Mouse (Mus musculus) midbrain, embryonic 15.5 days (tissue): ENCODE measurements around the gene Chd5. TPM values are rescaled to one million over a fixed set of nuclear protein-coding genes. Genes with fewer than 3 reads are reported as not detected.

ENCODE experiments used
- ATAC-seq: fragments of 200-750 bp; cut with Nextera tagmentation; replicated peaks from 2 replicates; pipeline ENCODE4 v1.8.0; 2017; ENCODE audit warnings: moderate TSS enrichment
- H3K27ac ChIP-seq: fragments of 300-500 bp; sonication (generic); 2 replicates; pipeline ENCODE4 v1.5.1; 2015; ENCODE audit warnings: mild to moderate bottlenecking, inconsistent platforms
- H3K27me3 ChIP-seq: fragments of 300-500 bp; sonication (generic); replicated peaks from 2 replicates; pipeline ENCODE4 v1.6.1; 2015; ENCODE audit warnings: inconsistent platforms
- H3K36me3 ChIP-seq: fragments of 300-500 bp; sonication (generic); replicated peaks from 2 replicates; pipeline ENCODE4 v1.6.1; 2015; ENCODE audit warnings: inconsistent platforms
- H3K4me1 ChIP-seq: fragments of 300-500 bp; sonication (generic); 2 replicates; pipeline ENCODE4 v1.6.1; 2015; ENCODE audit warnings: inconsistent platforms
- H3K4me2 ChIP-seq: fragments of 300-500 bp; sonication (generic); 2 replicates; pipeline ENCODE4 v1.6.1; 2015; ENCODE audit warnings: inconsistent platforms, mild to moderate bottlenecking, moderate library complexity
- H3K4me3 ChIP-seq: fragments of 300-500 bp; sonication (generic); 2 replicates; pipeline ENCODE4 v1.5.1; 2015; ENCODE audit warnings: mild to moderate bottlenecking, inconsistent platforms
- H3K9ac ChIP-seq: fragments of 300-500 bp; sonication (generic); 2 replicates; pipeline ENCODE4 v1.6.1; 2015; ENCODE audit warnings: mild to moderate bottlenecking, inconsistent platforms
- H3K9me3 ChIP-seq: fragments of 300-500 bp; sonication (generic); 2 replicates; pipeline ENCODE4 v1.6.1; 2016; ENCODE audit warnings: inconsistent platforms
- WGBS: fragments of 180-500 bp; shearing (Covaris S2); methylation state at CpG from one replicate; pipeline ENCODE4 v1.1.7; 2015; ENCODE audit warnings: mixed read lengths; 5-methylcytosine and 5-hydroxymethylcytosine counted together
- polyA plus RNA-seq: library from polyadenylated mRNA; unstranded; fragments of >200 nt; fragmentation: Nextera tagmentation; extraction: Ambion mirVana; gene quantifications from 2 replicates; pipeline ENCODE4 v1.2.1, GENCODE M21; 2015

The Chd5 gene
- polyA plus RNA-seq, 1 experiment from 2014 or later: 65.0 TPM

GRCm38 (mm10) chr4:152382528-152383252 lies 44.2 kb downstream of the Chd5 start:
- Histone ChIP-seq H3K4me2 (no peak overlapping the region), H3K9ac (no peak overlapping the region), H3K4me3 (no peak overlapping the region), H3K4me1 (no peaks in the 10 kb centered on the region), H3K9me3 (no peaks in the 10 kb centered on the region), H3K27me3 (no peaks in the 10 kb centered on the region), H3K27ac (no peak overlapping the region), H3K36me3 (peaks cover 32% of the 10 kb centered on the region)
- 87% methylated on average over 17 of the region's 17 CpGs for WGBS
- no peak for ATAC-seq

- Histone ChIP-seq H3K4me3 (no peak overlapping the region), H3K9ac (no peak overlapping the region), H3K36me3 (peaks cover 29% of the 10 kb centered on the region), H3K4me2 (no peak overlapping the region), H3K27me3 (no peaks in the 10 kb centered on the region), H3K9me3 (no peaks in the 10 kb centered on the region), H3K4me1 (no peaks in the 10 kb centered on the region), H3K27ac (no peak overlapping the region)
- no peak for ATAC-seq
- 68% methylated on average over 16 of the region's 16 CpGs for WGBS
Observed at GRCm38 (mm10) chr4:152385644-152386043, 47.2 kb downstream of the Chd5 start.

DNA sequence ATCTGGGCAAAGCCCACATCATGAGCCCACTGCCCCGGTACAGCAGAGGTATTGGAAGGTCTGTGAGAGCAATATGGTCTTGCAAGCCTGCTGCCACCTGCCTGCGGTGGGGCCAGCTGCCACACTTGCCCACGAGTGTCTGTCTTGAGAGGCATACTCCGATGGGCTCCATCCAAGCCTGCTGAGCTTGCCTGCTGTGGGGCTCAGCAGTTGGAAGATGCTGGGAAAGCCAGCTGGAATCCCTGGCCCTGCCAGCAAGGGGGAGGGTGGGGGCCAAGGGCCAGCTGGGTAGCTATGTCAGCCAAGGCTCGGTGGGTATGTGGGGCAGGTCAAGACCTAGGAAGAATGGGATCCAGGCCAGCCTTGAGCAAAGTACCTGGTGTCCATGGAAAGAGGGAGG lies 53.7 kb downstream of the Chd5 start:
- WGBS: 88% methylated on average over 5 of the region's 5 CpGs
- H3K9me3 ChIP-seq: no peaks in the 10 kb centered on the region
- ATAC-seq: no peak
- H3K9ac ChIP-seq: no peak overlapping the region
- 0 out of 2 replicates have a peak, but pooled peaks cover 4% of the 10 kb centered on the region for H3K36me3 ChIP-seq
- H3K27me3 ChIP-seq: no peaks in the 10 kb centered on the region
- H3K27ac ChIP-seq: no peak overlapping the region
- no peak overlapping the region for H3K4me3 ChIP-seq
- no peaks in the 10 kb centered on the region for H3K4me1 ChIP-seq
- no peak overlapping the region for H3K4me2 ChIP-seq

DNA sequence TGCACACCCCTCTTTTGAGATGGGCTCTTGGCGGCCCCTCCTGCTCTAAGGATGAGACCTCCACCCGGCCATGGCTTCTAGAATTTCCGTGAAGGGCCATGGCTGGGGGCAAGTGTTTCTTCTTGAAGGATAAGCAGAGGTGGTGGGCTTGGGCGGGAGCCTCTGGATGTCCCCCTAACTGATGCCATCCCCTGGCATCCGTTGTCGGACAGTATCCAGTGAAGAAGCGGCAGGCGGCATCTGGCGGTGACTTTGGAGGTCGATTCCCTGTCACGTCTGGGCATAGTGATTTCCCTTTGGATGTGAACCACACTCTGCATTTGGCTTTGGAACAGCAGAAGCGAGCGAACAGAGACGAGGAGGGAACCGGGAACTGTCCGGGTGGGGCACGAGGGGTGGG lies 54.2 kb downstream of the Chd5 start:
- Histone ChIP-seq H3K4me3 (no peak overlapping the region), H3K27ac (no peak overlapping the region), H3K4me2 (no peak overlapping the region), H3K27me3 (no peaks in the 10 kb centered on the region), H3K9me3 (no peaks in the 10 kb centered on the region), H3K9ac (no peak overlapping the region), H3K4me1 (no peaks in the 10 kb centered on the region), H3K36me3 (0 out of 2 replicates have a peak, but pooled peaks cover 4% of the 10 kb centered on the region)
- ATAC-seq: no peak
- 88% methylated on average over 17 of the region's 17 CpGs for WGBS

GRCm38 (mm10) chr4:152398926-152399325 lies 60.5 kb downstream of the Chd5 start:
- WGBS: 79% methylated on average over 3 of the region's 3 CpGs
- Histone ChIP-seq H3K27ac (no peak overlapping the region), H3K9me3 (no peaks in the 10 kb centered on the region), H3K4me1 (no peaks in the 10 kb centered on the region), H3K27me3 (no peaks in the 10 kb centered on the region), H3K4me3 (no peak overlapping the region), H3K4me2 (no peak overlapping the region), H3K36me3 (no peaks in the 10 kb centered on the region), H3K9ac (no peak overlapping the region)
- ATAC-seq: no peak

- Histone ChIP-seq H3K4me3 (no peak overlapping the region), H3K4me2 (no peak overlapping the region)
- ATAC-seq: no peak
Observed at GRCm38 (mm10) chr4:152405143-152405542, 66.7 kb downstream of the Chd5 start.

GRCm38 (mm10) chr4:152405671-152406201 lies 67.3 kb downstream of the Chd5 start:
- no peak overlapping the region for H3K4me2 ChIP-seq
- H3K4me3 ChIP-seq: no peak overlapping the region
- no peaks in the 10 kb centered on the region for H3K27me3 ChIP-seq
- no peak for ATAC-seq
- no peak overlapping the region for H3K9ac ChIP-seq
- no peaks in the 10 kb centered on the region for H3K9me3 ChIP-seq
- no peaks in the 10 kb centered on the region for H3K36me3 ChIP-seq
- 71% methylated on average over 7 of the region's 7 CpGs for WGBS
- peaks cover 21% of the 10 kb centered on the region for H3K4me1 ChIP-seq
- peak overlapping the region; percentile 63 for H3K27ac ChIP-seq

More at GRCm38 (mm10) chr4:152405143-152405542, 66.7 kb downstream of the Chd5 start:
- H3K9ac ChIP-seq: no peak overlapping the region
- H3K27ac ChIP-seq: peak overlapping the region; percentile 63
- H3K9me3 ChIP-seq: no peaks in the 10 kb centered on the region
- no peaks in the 10 kb centered on the region for H3K36me3 ChIP-seq
- WGBS: 61% methylated on average over 6 of the region's 6 CpGs
- no peaks in the 10 kb centered on the region for H3K27me3 ChIP-seq
- H3K4me1 ChIP-seq: peaks cover 21% of the 10 kb centered on the region

- Histone ChIP-seq H3K4me2 (no peak overlapping the region), H3K4me1 (peaks cover 21% of the 10 kb centered on the region), H3K27me3 (no peaks in the 10 kb centered on the region), H3K27ac (no peak overlapping the region), H3K9ac (no peak overlapping the region), H3K9me3 (no peaks in the 10 kb centered on the region), H3K36me3 (no peaks in the 10 kb centered on the region), H3K4me3 (no peak overlapping the region)
- WGBS: 77% methylated on average over 8 of the region's 8 CpGs
- ATAC-seq: no peak
Observed at GRCm38 (mm10) chr4:152406531-152406930, 68.1 kb downstream of the Chd5 start.

- Histone ChIP-seq H3K9ac (no peak overlapping the region), H3K4me3 (no peak overlapping the region), H3K4me1 (peaks cover 11% of the 10 kb centered on the region), H3K9me3 (no peaks in the 10 kb centered on the region), H3K27me3 (no peaks in the 10 kb centered on the region), H3K4me2 (no peak overlapping the region), H3K36me3 (no peaks in the 10 kb centered on the region), H3K27ac (no peak overlapping the region)
- ATAC-seq: no peak
- WGBS: 78% methylated on average over 13 of the region's 13 CpGs
Observed at GRCm38 (mm10) chr4:152410961-152411360, 72.5 kb downstream of the Chd5 start.

DNA sequence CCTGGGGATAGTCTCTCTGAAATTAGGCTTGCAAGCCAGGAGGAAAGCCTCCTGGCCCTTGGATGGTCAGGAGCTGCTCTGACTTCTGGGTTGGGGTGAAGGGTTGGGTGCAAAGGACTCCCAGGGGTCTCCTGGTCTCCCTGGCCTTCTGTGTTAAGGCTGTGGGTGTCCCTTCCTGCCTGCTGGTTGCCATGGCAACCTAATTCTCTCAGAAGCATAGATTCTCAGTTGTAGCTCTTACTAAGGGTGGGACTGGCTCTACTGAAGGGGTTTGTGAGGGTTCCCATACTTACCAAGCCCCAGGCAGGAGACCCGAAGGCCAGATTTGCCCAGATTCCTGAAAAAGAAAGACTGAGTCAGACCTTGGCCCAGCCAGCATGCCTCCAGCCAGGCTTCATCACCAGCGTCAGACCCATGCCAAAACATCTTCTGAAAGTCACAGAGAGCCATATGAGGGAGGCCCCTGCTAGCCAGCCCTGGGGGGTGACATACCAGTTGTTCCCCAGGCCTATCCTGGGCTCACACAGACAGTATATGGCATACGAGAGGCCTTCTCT lies 74.2 kb downstream of the Chd5 start:
- 77% methylated on average over 3 of the region's 3 CpGs for WGBS
- Histone ChIP-seq H3K9me3 (no peaks in the 10 kb centered on the region), H3K4me1 (peaks cover 8% of the 10 kb centered on the region), H3K27me3 (no peaks in the 10 kb centered on the region), H3K36me3 (no peaks in the 10 kb centered on the region), H3K4me3 (no peak overlapping the region), H3K27ac (no peak overlapping the region), H3K9ac (no peak overlapping the region), H3K4me2 (no peak overlapping the region)
- ATAC-seq: no peak

- Histone ChIP-seq H3K9ac (no peak overlapping the region), H3K9me3 (no peaks in the 10 kb centered on the region), H3K4me2 (no peak overlapping the region), H3K36me3 (no peaks in the 10 kb centered on the region), H3K27me3 (no peaks in the 10 kb centered on the region), H3K4me1 (peaks cover 6% of the 10 kb centered on the region; the same call in 1 of the 2 replicates), H3K27ac (no peak overlapping the region), H3K4me3 (no peak overlapping the region)
- ATAC-seq: no peak
- 28% methylated on average over 28 of the region's 28 CpGs for WGBS
Observed at GRCm38 (mm10) chr4:152418229-152419060, 80.0 kb downstream of the Chd5 start.

DNA sequence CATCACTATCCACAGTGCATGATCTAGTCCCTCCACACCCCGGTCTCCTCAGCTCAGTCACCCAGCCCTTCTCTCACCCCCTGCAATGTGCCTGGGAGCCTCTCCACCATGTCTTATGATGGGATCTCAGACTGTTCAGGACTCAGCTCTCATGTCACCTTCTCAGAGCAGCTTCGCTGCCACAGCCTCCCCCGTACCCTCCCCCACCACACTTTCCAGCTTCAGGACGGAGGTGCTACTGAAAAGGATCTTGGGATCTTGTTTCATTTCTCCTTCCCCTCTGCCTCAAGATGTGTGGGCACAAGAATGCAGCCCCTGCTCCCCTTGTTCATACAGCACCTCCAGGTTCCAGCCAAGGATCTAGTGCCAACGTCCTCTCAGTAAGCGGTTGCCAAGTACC lies 85.1 kb downstream of the Chd5 start:
- H3K36me3 ChIP-seq: no peaks in the 10 kb centered on the region

More for the DNA sequence above, 85.1 kb downstream of the Chd5 start:
- ATAC-seq: no peak
- Histone ChIP-seq H3K27me3 (no peaks in the 10 kb centered on the region), H3K4me1 (peaks cover 3% of the 10 kb centered on the region; the same call in 1 of the 2 replicates), H3K4me3 (no peak overlapping the region), H3K27ac (no peak overlapping the region), H3K9ac (no peak overlapping the region), H3K9me3 (no peaks in the 10 kb centered on the region), H3K4me2 (no peak overlapping the region)
- WGBS: 87% methylated on average over 6 of the region's 6 CpGs
